Mouse (Mus musculus): ENCODE measurements around the gene Aknad1.

Aknad1 gene

GRCm38 (mm10) chr3:108739045-108739708, at the start of gene Aknad1:
TSS of gene Aknad1 (plus strand) at chr3:108739658.
- DNase-seq, result no peak

- no peak for DNase-seq
Measured at GRCm38 (mm10) chr3:108689979-108690378, 49.5 kb upstream of the Aknad1 start.

GRCm38 (mm10) chr3:108694321-108694720, 45.1 kb upstream of the Aknad1 start:
- DNase-seq, result no peak

- DNase-seq, result no peak
Measured at GRCm38 (mm10) chr3:108698662-108699061, 40.8 kb upstream of the Aknad1 start.

- no peak for DNase-seq
Measured at GRCm38 (mm10) chr3:108699786-108700185, 39.7 kb upstream of the Aknad1 start.

GRCm38 (mm10) chr3:108701256-108701655, 38.2 kb upstream of the Aknad1 start:
- peak; percentile 26 for DNase-seq

- no peak for DNase-seq
Measured at GRCm38 (mm10) chr3:108702789-108703188, 36.7 kb upstream of the Aknad1 start.

GRCm38 (mm10) chr3:108711296-108711695, 28.2 kb upstream of the Aknad1 start:
- DNase-seq, result peak; percentile 15

- DNase-seq, result peak; percentile 43
Measured at GRCm38 (mm10) chr3:108713065-108713675, 26.3 kb upstream of the Aknad1 start.

GRCm38 (mm10) chr3:108714837-108715236, 24.6 kb upstream of the Aknad1 start:
- DNase-seq, result no peak

GRCm38 (mm10) chr3:108717896-108718502, 21.5 kb upstream of the Aknad1 start:
- no peak for DNase-seq

GRCm38 (mm10) chr3:108719357-108719756, 20.1 kb upstream of the Aknad1 start:
- DNase-seq, result no peak

GRCm38 (mm10) chr3:108719761-108720160, 19.7 kb upstream of the Aknad1 start:
- DNase-seq, result no peak

- DNase-seq, result peak; percentile 15
Measured at GRCm38 (mm10) chr3:108721076-108721991, 18.1 kb upstream of the Aknad1 start.

GRCm38 (mm10) chr3:108722036-108722872, 17.2 kb upstream of the Aknad1 start, which contains the start of gene Gpsm2:
TSS of gene Gpsm2 (minus strand) at chr3:108722309.
- peak; percentile 99 for DNase-seq

GRCm38 (mm10) chr3:108726413-108726812, 13.0 kb upstream of the Aknad1 start:
- DNase-seq, result no peak

GRCm38 (mm10) chr3:108727344-108727743, 12.1 kb upstream of the Aknad1 start:
- DNase-seq, result no peak

- DNase-seq, result no peak
Measured at GRCm38 (mm10) chr3:108727776-108728175, 11.7 kb upstream of the Aknad1 start.

GRCm38 (mm10) chr3:108730316-108730715, 9.1 kb upstream of the Aknad1 start:
- DNase-seq, result no peak

- no peak for DNase-seq
Measured at GRCm38 (mm10) chr3:108737761-108738160, 1.7 kb upstream of the Aknad1 start.

- no peak for DNase-seq
Measured at GRCm38 (mm10) chr3:108744060-108744459, 4.6 kb downstream of the Aknad1 start.

- no peak for DNase-seq
Measured at GRCm38 (mm10) chr3:108751061-108751460, 11.6 kb downstream of the Aknad1 start.

Data from retina, postnatal 1 day (tissue).